Mouse (Mus musculus): ENCODE data around the gene Fam209.

Gene Fam209

GRCm38 (mm10) chr2:172472318-172472717 is at the start of gene Fam209:
Gene Fam209, plus strand, starts transcription at chr2:172472520.
- no peak for DNase-seq (ENCODE audit: low spot score in 2 of 2)

- DNase-seq (ENCODE audit: low spot score in 2 of 2), result no peak
Observed at GRCm38 (mm10) chr2:172430609-172431008, 41.7 kb upstream of the Fam209 start.

DNA sequence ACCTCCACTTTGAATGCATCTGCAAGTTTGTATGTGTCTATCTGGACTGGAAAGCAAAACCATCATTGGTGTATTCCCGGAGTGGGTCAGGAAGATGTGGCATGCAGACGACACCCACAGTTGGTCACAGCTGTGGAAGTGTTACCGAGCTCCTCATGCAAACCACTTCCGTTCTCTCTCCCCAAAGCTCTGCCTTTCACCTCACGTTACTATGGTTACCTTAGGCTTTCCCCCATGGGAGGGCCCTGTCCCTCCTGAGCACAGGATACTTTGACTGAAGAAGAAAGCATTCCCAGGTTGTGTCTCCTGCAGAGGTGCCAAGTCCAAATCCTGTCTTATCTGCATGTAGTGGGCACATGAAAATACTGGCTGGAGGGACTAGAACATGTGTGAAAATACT is 38.6 kb upstream of the Fam209 start:
- no peak for DNase-seq (ENCODE audit: low spot score in 2 of 2)

- DNase-seq (ENCODE audit: low spot score in 2 of 2), result no peak
Observed at GRCm38 (mm10) chr2:172437371-172437952, 34.9 kb upstream of the Fam209 start.

GRCm38 (mm10) chr2:172439843-172440639 is 32.3 kb upstream of the Fam209 start, which contains the start of gene Rtf2:
Gene Rtf2, plus strand, starts transcription at chr2:172440556.
- DNase-seq (ENCODE audit: low spot score in 2 of 2), result peak; percentile 99

GRCm38 (mm10) chr2:172440640-172441005 is 31.7 kb upstream of the Fam209 start:
- DNase-seq (ENCODE audit: low spot score in 2 of 2), result no peak

DNA sequence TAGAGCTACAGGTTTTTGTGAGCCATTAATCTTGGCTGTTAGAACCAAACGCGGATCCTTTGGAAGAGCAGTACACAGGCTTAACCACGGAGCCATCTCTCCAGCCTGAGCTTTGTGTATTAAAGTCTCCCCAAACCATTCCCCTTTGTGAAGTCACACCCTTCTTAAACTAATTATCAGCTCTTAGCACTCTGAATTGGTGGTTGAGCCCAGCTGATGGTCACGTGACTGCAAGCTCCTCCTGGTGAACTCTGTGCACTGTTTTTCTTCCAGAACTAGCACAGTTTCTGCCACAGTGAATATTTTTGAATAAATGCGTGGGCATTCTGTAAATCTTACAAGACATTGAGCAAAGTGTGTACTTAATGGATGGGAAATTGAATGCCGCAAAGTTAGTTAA is 31.1 kb upstream of the Fam209 start:
- no peak for DNase-seq (ENCODE audit: low spot score in 2 of 2)

DNA sequence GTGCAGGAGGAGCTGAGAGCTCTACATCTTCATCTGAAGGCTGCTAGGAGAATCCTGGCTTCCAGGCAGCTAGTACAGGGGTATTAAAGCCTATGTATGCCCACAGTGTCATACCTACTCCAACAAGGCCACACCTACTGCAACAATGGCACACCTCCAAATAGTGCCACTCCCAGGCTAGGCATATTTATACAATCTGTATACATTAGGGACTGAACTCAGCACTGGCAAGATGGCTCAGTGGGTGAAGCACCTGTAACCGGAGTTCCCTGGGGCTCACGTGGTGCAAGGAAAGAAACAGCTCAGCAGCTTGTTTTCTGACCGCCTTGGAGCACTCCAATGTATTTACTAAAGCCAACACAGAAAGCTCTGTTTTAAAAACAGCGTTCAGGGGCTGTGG is 26.7 kb upstream of the Fam209 start:
- no peak for DNase-seq (ENCODE audit: low spot score in 2 of 2)

- DNase-seq (ENCODE audit: low spot score in 2 of 2), result peak in 1 of 2 experiments; percentile 18
Observed at GRCm38 (mm10) chr2:172447317-172447716, 25.0 kb upstream of the Fam209 start.

GRCm38 (mm10) chr2:172448329-172448728 is 24.0 kb upstream of the Fam209 start:
- DNase-seq (ENCODE audit: low spot score in 2 of 2), result peak in 1 of 2 experiments; percentile 19

DNA sequence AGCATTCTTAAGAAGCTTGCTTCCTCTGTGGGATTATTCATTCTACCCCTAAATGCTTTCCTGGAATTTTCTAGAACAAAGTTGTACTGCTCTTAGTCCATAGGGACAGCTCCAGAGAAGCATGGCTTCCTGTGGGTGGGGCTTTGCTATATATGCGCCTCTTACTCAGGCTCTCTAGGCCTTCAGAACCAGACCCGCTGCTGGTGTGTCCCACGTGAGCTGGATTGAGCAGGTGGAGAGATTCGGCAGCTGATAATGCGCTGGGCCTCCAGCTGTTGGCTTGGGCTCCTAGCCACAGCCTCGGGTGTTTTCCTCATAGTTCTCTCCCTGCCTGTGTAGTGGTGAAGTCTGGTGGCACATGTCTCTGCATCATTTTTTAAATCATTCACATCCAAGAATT is 21.7 kb upstream of the Fam209 start:
- no peak for DNase-seq (ENCODE audit: low spot score in 2 of 2)

DNA sequence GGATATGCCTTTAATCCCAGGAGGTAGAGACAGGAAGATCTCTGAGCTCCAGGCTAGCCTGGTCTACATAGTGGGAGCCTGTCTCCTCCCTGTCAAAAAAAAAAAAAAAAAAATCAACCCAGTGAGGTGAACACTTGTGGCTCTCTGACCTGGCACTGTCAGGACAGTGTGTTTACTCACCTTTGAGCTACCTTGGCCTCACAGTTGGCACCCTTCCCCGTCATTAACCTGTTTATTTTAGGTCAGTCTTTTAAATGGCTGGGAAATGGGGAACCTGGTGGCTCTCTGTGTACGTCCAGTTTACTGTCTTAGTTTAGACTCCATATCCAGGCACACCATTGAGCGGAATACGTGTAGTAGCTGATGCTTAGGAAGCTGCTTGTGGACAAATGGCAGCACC is 20.3 kb upstream of the Fam209 start:
- no peak for DNase-seq (ENCODE audit: low spot score in 2 of 2)

- DNase-seq (ENCODE audit: low spot score in 2 of 2), result no peak
Observed at GRCm38 (mm10) chr2:172452458-172452857, 19.9 kb upstream of the Fam209 start.

DNA sequence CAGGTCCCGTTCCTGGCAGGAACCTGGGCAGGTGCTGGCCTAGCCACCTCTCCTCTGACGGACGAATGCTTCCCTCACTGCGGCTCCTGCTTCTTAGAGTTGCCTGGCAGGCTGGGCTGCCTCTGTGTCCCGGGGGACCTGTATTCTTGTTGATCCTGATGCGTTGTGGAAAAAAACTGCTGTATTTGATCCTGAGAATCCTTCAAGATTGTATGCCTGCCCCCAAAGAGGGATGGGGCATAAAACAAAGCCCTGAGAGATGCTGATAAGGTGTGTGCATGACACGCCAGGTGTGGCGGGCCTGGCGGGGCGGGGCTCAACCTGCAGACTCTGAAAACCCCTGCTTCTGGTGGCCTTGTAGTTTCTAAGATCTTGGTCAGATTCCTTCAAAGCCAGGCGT is 13.8 kb upstream of the Fam209 start, which contains the start of gene Gcnt7:
Gene Gcnt7, minus strand, starts transcription at position 101 of the 400 bp plus-strand sequence.
- DNase-seq (ENCODE audit: low spot score in 2 of 2), result no peak

GRCm38 (mm10) chr2:172460647-172461046 is 11.7 kb upstream of the Fam209 start:
- no peak for DNase-seq (ENCODE audit: low spot score in 2 of 2)

GRCm38 (mm10) chr2:172462813-172463212 is 9.5 kb upstream of the Fam209 start:
- no peak for DNase-seq (ENCODE audit: low spot score in 2 of 2)

DNA sequence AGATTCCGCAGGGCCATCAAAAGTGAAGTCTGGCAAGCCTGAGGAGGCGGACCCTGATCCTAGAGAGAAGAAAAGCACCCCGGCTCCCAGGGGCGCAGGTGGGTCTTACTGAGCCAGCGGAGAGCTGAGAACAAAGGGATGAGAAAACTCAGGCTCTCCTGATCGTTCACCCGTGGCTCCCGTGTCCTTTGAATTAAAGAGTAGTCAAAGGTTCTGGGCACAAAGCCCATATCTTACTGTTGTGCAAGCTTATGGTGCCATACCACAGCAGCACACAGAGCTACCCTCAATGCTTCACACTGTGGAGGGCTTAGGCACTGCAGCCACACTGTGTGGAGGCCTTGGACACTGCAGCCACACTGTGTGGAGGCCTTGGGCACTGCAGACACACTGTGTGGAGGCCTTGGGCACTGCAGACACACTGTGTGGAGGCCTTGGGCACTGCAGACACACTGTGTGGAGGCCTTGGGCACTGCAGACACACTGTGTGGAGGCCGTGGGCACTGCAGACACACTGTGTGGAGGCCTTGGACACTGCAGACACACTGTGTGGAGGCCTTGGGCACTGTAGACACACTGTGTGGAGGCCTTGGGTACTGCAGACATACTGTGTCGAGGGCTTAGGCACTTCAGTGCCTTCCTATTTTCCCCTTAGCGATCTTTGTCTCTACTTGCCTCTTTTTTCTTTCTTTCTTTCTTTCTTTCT is 5.7 kb upstream of the Fam209 start:
- DNase-seq (ENCODE audit: low spot score in 2 of 2), result no peak

- no peak for DNase-seq (ENCODE audit: low spot score in 2 of 2)
Observed at GRCm38 (mm10) chr2:172467206-172467605, 5.1 kb upstream of the Fam209 start.

- peak in 1 of 2 experiments; percentile 20 for DNase-seq (ENCODE audit: low spot score in 2 of 2)
Observed at GRCm38 (mm10) chr2:172468346-172468819, 3.9 kb upstream of the Fam209 start.

DNA sequence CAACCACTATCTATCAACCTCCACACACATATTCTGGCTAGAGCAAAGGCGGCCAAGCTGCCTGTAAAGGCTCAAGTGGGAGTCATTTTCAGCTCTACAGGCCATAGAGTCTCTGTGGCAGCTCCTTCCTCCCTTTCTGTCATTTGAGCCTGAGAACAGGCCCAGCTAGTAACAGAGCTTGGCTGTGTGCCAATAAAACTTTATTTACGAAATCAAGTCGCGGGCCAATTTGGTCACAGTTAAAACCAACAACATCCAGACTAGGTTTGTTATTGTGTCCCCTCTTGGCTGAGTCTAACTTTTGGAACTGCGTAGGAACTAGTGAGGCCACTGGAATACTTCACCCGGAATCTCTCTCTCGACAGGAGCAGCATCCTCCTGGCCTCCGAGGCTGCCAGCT is 1.3 kb downstream of the Fam209 start:
- peak in 1 of 2 experiments; percentile 20 for DNase-seq (ENCODE audit: low spot score in 2 of 2)

DNA sequence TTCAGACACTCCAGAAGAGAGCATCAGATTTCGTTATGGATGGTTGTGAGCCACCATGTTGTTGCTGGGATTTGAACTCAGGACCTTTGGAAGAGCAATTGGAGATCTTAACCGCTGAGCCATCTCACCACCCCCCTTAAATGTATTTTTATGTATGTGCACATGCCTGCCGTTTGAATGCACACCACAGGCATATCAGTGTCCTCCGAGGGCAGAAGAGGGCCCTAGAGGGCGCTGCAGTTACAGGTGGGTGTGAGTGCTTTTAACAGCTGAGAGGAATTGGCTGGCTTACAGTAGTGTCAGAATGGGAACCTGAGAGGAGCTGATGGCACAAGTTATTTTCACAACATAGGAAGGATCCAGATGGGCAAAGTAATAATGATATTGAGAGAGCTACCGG is 2.6 kb downstream of the Fam209 start:
- DNase-seq (ENCODE audit: low spot score in 2 of 2), result peak in 1 of 2 experiments; percentile 24

- DNase-seq (ENCODE audit: low spot score in 2 of 2), result no peak
Observed at GRCm38 (mm10) chr2:172476707-172477260, 4.5 kb downstream of the Fam209 start.
